Mouse (Mus musculus): ENCODE measurements around the gene Thumpd1. TPM values are rescaled to one million over a fixed set of nuclear protein-coding genes. Genes with fewer than 3 reads are reported as not detected.

Gene Thumpd1
- 83.9 TPM for polyA plus RNA-seq (2017; shearing (Covaris generic))

DNA sequence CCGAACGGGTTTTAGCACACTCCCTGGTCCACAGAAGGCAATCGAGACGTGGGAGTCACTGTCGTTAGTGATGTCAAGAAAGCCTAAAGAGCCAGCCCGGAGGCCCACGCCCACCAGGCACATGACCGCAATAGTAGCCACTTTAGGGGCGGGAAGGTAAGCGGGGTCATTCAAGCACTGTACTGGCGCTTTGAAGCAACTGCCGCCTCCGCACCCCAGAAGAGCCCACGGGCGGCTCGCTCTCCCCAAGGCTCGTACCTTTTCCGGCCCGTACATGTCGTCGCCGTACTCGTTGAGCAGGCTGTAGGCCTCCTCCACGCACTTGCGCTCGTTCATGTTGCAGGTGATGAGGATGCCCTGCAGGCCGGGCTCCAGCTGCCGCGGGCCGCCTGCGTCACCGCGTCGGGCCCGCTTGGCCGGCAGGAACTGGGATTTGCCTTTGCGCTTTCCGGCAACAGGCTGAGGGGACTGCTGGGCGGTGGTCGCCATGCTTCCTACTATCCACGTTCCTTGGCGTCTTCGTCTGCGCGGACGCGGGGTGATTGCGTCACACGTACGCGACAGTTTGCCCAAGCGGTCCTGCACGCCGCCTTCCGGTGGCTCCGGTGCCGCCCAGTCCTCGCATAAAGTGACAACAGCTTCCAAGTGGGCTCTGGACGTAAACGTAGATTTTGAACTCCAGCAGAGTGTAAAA is at the start of gene Thumpd1:
TSS of gene Thumpd1 (minus strand) at position 546 of the 694 bp plus-strand sequence.

DNA sequence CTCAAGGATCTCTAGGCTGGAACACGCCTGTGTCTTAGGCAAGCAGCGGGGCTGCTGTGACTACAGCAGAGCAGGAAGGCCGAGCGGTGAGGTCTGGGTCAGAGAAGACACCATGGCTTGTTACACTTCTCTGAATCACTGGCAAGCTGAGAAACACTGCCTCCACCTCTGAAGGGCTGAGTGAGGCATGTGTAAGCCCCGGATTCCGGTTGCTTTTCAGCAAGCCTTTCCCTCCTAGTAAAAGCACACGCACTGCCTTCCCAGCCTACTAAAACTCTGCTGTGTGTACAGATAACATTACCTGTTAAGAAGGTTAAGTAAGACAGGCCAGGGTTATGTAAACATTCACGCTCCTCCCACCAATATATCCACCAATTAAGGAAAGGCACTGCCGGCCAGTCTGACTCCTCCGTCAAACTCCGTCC is 39.9 kb upstream of the Thumpd1 start, which contains the start of gene Acsm3:
TSS of gene Acsm3 (plus strand) at position 397 of the 425 bp plus-strand sequence.

DNA sequence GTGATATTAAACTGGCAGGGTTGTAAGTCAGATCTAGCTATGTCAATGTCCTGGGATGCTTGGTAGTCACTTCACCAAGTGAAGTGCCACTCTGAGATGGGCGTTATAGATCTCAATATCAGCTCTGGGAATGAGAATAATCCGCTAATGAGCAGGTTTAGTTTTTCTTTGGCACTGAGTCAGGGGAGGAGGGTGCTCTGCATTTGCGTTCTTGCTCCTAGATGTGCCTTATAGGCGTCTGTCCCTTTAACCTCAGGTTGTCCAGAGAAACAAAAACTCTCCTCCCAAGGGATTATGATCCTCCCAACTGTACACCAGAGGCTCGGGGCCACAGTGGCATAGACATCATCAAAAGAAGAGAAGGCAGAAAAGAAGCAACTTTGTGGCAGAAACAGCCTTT is 30.9 kb downstream of the Thumpd1 start, which contains the start of gene Acsm4:
TSS of gene Acsm4 (plus strand) at position 301 of the 400 bp plus-strand sequence.

Other genes with a start within 250 kb of the Thumpd1 start
- gene Umod, start 241.5 kb downstream of the Thumpd1 start, polyA plus RNA-seq (2017; shearing (Covaris generic)): not detected
- gene Acsm5, start 201.3 kb downstream of the Thumpd1 start, polyA plus RNA-seq (2017; shearing (Covaris generic)): not detected
- not detected for gene Pdilt, start 197.3 kb downstream of the Thumpd1 start, polyA plus RNA-seq (2017; shearing (Covaris generic))
- gene Acsm2, start 166.5 kb downstream of the Thumpd1 start, polyA plus RNA-seq (2017; shearing (Covaris generic)): not detected
- gene Acsm1, start 113.8 kb downstream of the Thumpd1 start, polyA plus RNA-seq (2017; shearing (Covaris generic)): not detected
- gene Acsm4, start 30.8 kb downstream of the Thumpd1 start, polyA plus RNA-seq (2017; shearing (Covaris generic)): not detected
- gene Acsm3, start 40.1 kb upstream of the Thumpd1 start, polyA plus RNA-seq (2017; shearing (Covaris generic)): not detected
- gene Rexo5, start 73.2 kb upstream of the Thumpd1 start, polyA plus RNA-seq (2017; shearing (Covaris generic)): 47.8 TPM
- 17.8 TPM for gene Eri2, start 73.3 kb upstream of the Thumpd1 start, polyA plus RNA-seq (2017; shearing (Covaris generic))
- gene Lyrm1, start 175.1 kb upstream of the Thumpd1 start, polyA plus RNA-seq (2017; shearing (Covaris generic)): 17.7 TPM
- 16.2 TPM for gene Dcun1d3, start 175.5 kb upstream of the Thumpd1 start, polyA plus RNA-seq (2017; shearing (Covaris generic))